Mouse (Mus musculus) brain, embryonic 14.5 days (tissue): ENCODE data around the gene Asb13.

ENCODE experiments used
- CTCF ChIP-seq: fragments of 200-500 bp; IDR thresholded peaks from 2 replicates; pipeline ENCODE4 v1.5.1; 2012; ENCODE audit warnings: inconsistent platforms, mild to moderate bottlenecking, moderate library complexity, borderline replicate concordance; ENCODE audit not compliant: insufficient read depth, insufficient read length; ENCODE audit errors: extremely low read depth
- POLR2A ChIP-seq: fragments of 200-500 bp; IDR thresholded peaks from 2 replicates; pipeline ENCODE4 v1.6.1; 2012; ENCODE audit warnings: mild to moderate bottlenecking, inconsistent platforms, borderline replicate concordance; ENCODE audit not compliant: poor library complexity, insufficient read depth, insufficient read length, severe bottlenecking; ENCODE audit errors: extremely low read depth

DNA sequence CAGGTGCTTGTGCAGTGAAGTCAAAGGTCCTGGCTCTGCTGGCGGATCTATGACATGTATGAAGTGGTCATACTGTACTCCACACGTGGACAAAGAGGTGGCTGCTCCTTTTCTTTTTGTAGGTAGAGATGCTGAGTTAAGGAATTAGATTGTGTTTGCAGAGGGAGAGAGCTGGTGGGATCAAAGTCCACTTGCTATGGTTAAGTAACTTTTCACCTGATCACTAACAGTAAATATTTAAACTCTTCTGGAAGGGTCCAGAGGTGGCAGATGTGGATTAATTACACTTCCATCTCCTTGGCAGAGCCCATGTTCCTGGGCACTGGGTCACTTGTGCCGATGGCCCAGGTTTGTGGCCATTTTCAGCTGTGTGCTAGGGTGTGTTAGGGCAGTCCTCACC is 12.1 kb downstream of the Asb13 start:
- no peak for TF ChIP-seq CTCF
- no peak for TF ChIP-seq POLR2A
